Mouse (Mus musculus): ENCODE measurements around the gene Kif3b. TPM values are rescaled to one million over a fixed set of nuclear protein-coding genes. Genes with fewer than 3 reads are reported as not detected.

The Kif3b gene
- polyA plus RNA-seq, 1 experiment from 2014 or later: 12.5 TPM

- Histone ChIP-seq H3K36me3 (peaks cover 35% of the 10 kb centered on the region), H3K9ac (replicated peaks) (no peak overlapping the region), H3K9me3 (no peaks in the 10 kb centered on the region), H3K27me3 (no peaks in the 10 kb centered on the region), H3K4me2 (replicated peaks) (no peak overlapping the region), H3K4me1 (no peaks in the 10 kb centered on the region), H3K27ac (replicated peaks) (no peak overlapping the region), H3K4me3 (no peak overlapping the region)
- no peak for ATAC-seq (ENCODE audit: low FRiP score, low read depth)
- 89% methylated on average over 3 of the region's 3 CpGs for WGBS
Observed at GRCm38 (mm10) chr2:153334281-153334680, 43.1 kb downstream of the Kif3b start.

GRCm38 (mm10) chr2:153336117-153336516 is 44.9 kb downstream of the Kif3b start:
- WGBS: 77% methylated on average over 2 of the region's 2 CpGs
- Histone ChIP-seq H3K9me3 (no peaks in the 10 kb centered on the region), H3K36me3 (peaks cover 17% of the 10 kb centered on the region), H3K4me3 (no peak overlapping the region), H3K27ac (replicated peaks) (no peak overlapping the region), H3K4me2 (replicated peaks) (no peak overlapping the region), H3K9ac (replicated peaks) (no peak overlapping the region), H3K4me1 (no peaks in the 10 kb centered on the region), H3K27me3 (no peaks in the 10 kb centered on the region)
- ATAC-seq (ENCODE audit: low FRiP score, low read depth): no peak

DNA sequence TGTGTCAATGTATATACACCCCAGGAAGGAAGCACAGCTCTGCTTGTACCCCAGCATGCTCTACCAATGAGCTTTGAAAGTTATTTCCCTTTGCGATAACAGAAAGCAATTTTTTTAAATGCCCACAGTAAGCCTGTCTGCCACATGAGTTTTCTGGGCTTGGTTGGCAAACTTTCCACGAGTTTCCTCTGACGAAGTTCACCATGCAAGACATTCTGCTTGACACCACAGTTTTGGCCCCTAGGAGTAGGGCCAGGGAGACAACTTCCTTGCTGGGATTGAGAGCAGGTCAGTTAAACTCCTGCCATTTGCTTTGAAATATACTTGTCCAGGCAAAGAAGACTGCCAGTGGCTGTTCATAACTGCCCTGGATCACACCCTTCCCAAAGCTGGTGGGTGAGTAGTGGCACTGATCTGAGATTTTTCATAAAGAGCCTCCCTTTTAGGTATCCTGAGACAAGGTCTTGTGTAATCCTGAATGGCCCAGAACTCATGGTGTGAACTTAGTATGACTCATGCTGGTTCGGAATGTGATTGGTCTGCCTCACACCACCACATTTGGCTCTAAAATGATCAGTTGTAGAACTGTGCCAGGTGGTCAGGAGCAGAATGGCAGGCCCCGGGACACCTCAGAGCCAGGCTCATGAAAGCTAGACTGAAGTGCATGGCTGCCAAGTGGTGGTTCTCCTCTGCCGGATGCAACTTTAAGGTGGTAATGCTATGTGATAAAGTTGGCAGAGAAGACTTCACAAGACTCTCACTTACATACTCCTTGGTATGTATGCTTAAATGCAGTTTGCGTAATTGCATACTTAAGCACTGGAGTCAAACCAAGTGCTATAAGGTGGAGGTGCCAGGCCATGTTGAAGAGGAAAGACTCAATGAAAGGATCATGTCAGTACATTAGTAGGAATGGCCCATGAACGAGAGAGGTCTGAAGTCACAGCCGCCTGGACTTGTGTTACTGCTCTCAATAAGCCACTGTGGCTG is 47.4 kb downstream of the Kif3b start:
- H3K9ac ChIP-seq (replicated peaks): no peak overlapping the region
- H3K27me3 ChIP-seq: no peaks in the 10 kb centered on the region
- no peak overlapping the region for H3K27ac ChIP-seq (replicated peaks)
- H3K4me1 ChIP-seq: no peaks in the 10 kb centered on the region
- H3K36me3 ChIP-seq: no peaks in the 10 kb centered on the region
- no peak overlapping the region for H3K4me2 ChIP-seq (replicated peaks)
- 91% methylated on average over 9 of the region's 9 CpGs for WGBS
- H3K4me3 ChIP-seq: no peak overlapping the region
- ATAC-seq (ENCODE audit: low FRiP score, low read depth): no peak
- no peaks in the 10 kb centered on the region for H3K9me3 ChIP-seq

- Histone ChIP-seq H3K4me3 (no peak overlapping the region), H3K9ac (replicated peaks) (no peak overlapping the region), H3K27ac (replicated peaks) (no peak overlapping the region), H3K36me3 (no peaks in the 10 kb centered on the region), H3K4me1 (peaks cover 8% of the 10 kb centered on the region), H3K27me3 (no peaks in the 10 kb centered on the region), H3K9me3 (no peaks in the 10 kb centered on the region), H3K4me2 (replicated peaks) (no peak overlapping the region)
- WGBS: 96% methylated on average over 6 of the region's 6 CpGs
- ATAC-seq (ENCODE audit: low FRiP score, low read depth): no peak
Observed at GRCm38 (mm10) chr2:153342166-153342565, 51.0 kb downstream of the Kif3b start.

DNA sequence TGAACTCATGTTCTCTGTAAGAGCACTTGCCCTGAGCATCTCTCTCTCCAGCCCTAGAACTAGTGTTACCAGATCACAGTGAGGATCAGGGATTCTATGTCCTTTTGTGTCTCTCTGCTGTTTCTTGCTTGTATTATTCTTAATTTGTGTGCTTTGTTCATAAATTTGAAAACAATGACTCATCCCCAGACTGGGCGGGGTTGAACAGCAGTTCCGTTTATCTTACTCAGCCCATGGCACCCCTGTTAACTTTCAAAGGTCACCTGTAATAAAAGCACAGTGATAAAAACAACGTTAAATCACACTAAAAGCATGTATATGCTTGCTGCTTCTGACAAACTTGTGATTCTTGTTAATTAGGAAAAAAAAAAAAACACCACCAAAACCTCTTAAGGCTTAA is 51.4 kb downstream of the Kif3b start:
- Histone ChIP-seq H3K4me3 (no peak overlapping the region), H3K4me1 (peaks cover 13% of the 10 kb centered on the region), H3K36me3 (no peaks in the 10 kb centered on the region), H3K4me2 (replicated peaks) (no peak overlapping the region), H3K27me3 (no peaks in the 10 kb centered on the region), H3K27ac (replicated peaks) (no peak overlapping the region), H3K9me3 (no peaks in the 10 kb centered on the region), H3K9ac (replicated peaks) (no peak overlapping the region)
- ATAC-seq (ENCODE audit: low FRiP score, low read depth): no peak
- WGBS: 89% methylated on average over 3 of the region's 3 CpGs

GRCm38 (mm10) chr2:153343191-153343590 is 52.0 kb downstream of the Kif3b start:
- no peak overlapping the region for H3K4me2 ChIP-seq (replicated peaks)
- H3K27ac ChIP-seq (replicated peaks): no peak overlapping the region
- H3K27me3 ChIP-seq: no peaks in the 10 kb centered on the region
- H3K4me1 ChIP-seq: peaks cover 18% of the 10 kb centered on the region
- no peaks in the 10 kb centered on the region for H3K9me3 ChIP-seq
- H3K9ac ChIP-seq (replicated peaks): no peak overlapping the region
- no peak overlapping the region for H3K4me3 ChIP-seq
- H3K36me3 ChIP-seq: no peaks in the 10 kb centered on the region
- no peak for ATAC-seq (ENCODE audit: low FRiP score, low read depth)

DNA sequence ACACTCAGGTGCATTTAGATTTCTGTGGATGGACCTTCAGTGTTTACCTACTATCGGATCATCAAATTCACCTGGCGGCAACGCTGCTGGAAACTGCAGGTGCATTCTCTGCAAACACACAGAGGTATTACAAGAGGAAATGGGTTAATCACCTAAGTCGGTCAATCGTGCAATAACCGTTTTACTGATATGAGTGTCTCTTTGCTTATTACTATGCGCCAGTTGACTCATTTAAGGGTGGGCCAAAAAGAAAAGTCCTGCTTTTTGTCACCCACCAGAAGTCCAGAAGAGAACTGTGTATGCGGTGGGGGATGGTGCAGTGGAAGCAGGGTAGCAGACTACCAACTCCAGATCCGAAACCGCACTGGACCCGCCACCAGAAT is 53.8 kb downstream of the Kif3b start:
- Histone ChIP-seq H3K36me3 (no peaks in the 10 kb centered on the region), H3K4me1 (peaks cover 30% of the 10 kb centered on the region), H3K9me3 (no peaks in the 10 kb centered on the region), H3K4me3 (peak overlapping the region; percentile 74), H3K9ac (replicated peaks) (peak overlapping the region; percentile 71), H3K27ac (replicated peaks) (peak overlapping the region; percentile 79), H3K4me2 (replicated peaks) (peak overlapping the region; percentile 75), H3K27me3 (no peaks in the 10 kb centered on the region)
- WGBS: 7% methylated on average over 11 of the region's 11 CpGs
- ATAC-seq (ENCODE audit: low FRiP score, low read depth): no peak

GRCm38 (mm10) chr2:153345454-153346220 is 54.4 kb downstream of the Kif3b start, which contains the start of gene Asxl1:
Gene Asxl1 (plus strand): TSS chr2:153345829.
- peak within 1 kb of the TSS; percentile 97 for H3K27ac ChIP-seq (replicated peaks)
- no peaks in the 10 kb centered on the region for H3K27me3 ChIP-seq
- 1% methylated on average over 63 of the region's 79 CpGs for WGBS
- peaks cover 35% of the 10 kb centered on the region for H3K4me1 ChIP-seq
- H3K36me3 ChIP-seq: no peaks in the 10 kb centered on the region
- peak within 1 kb of the TSS; percentile 75 for H3K4me2 ChIP-seq (replicated peaks)
- peak within 1 kb of the TSS; percentile 74 for H3K4me3 ChIP-seq
- H3K9ac ChIP-seq (replicated peaks): peak within 1 kb of the TSS; percentile 98
- peak; percentile 97 for ATAC-seq (ENCODE audit: low FRiP score, low read depth)
- no peaks in the 10 kb centered on the region for H3K9me3 ChIP-seq

DNA sequence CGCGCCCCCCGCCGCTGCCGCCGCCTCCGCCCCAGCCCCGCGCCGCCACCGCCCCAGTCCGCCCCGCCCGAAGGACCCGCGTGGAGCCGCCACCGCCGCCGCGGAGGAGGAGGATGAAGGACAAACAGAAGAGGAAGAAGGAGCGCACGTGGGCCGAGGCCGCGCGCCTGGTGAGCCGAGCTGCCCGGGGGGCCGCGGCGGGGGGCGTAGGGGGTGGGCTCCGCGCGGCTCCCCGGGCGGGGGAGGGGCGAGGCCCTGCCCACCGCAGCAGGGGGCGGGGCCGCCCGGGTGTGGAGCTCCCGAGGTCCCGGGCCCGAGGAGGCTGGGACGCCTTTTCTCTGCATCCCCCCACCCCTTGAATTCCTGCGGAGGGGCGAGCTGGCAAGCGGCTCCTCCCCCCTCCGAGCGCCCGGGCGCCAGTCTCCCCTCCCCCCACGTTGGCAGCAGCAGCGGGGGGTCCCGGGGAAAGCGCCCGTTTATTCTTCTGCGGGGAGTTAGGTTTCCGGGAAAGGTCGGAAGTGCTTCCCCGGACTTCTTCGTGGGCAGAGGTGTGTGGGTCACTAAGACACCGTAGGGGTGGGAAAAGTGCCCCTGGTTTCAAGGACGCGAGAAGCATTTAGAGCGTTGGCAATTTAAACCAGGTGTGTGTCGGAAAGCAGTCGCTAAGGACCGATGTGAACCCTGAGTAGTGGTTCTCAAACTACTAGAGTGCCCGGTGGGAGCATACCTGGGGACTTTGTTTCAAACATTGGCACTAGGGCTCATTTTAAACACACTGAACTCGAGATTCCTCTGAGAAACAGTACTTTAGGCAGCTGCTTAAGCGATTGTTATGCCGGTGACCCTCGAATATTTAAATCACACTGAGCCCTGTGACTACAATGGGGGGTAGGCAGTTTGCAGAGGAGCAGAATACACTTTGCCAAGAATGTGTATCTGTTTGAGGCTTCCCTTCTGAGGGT is 55.3 kb downstream of the Kif3b start:
- H3K9me3 ChIP-seq: no peaks in the 10 kb centered on the region
- no peaks in the 10 kb centered on the region for H3K36me3 ChIP-seq
- H3K9ac ChIP-seq (replicated peaks): peak overlapping the region; percentile 98
- H3K4me3 ChIP-seq: peak overlapping the region; percentile 74
- 0% methylated on average over 31 of the region's 76 CpGs for WGBS
- ATAC-seq (ENCODE audit: low FRiP score, low read depth): peak; percentile 45
- H3K4me2 ChIP-seq (replicated peaks): peak overlapping the region; percentile 74
- H3K27ac ChIP-seq (replicated peaks): peak overlapping the region; percentile 97
- H3K27me3 ChIP-seq: no peaks in the 10 kb centered on the region
- H3K4me1 ChIP-seq: peaks cover 44% of the 10 kb centered on the region

- Histone ChIP-seq H3K9ac (replicated peaks) (peak overlapping the region; percentile 98), H3K9me3 (no peaks in the 10 kb centered on the region), H3K27ac (replicated peaks) (peak overlapping the region; percentile 97), H3K4me3 (peak overlapping the region; percentile 74), H3K27me3 (no peaks in the 10 kb centered on the region), H3K36me3 (peaks cover 4% of the 10 kb centered on the region; the same call in 1 of the 2 replicates), H3K4me2 (replicated peaks) (peak overlapping the region; percentile 74), H3K4me1 (peaks cover 44% of the 10 kb centered on the region)
- no peak for ATAC-seq (ENCODE audit: low FRiP score, low read depth)
- 14% methylated on average over 9 of the region's 9 CpGs for WGBS
Observed at GRCm38 (mm10) chr2:153347183-153347781, 56.1 kb downstream of the Kif3b start.
